Mouse (Mus musculus) forebrain, embryonic 16.5 days (tissue): Measurements from ENCODE around the gene Pigb. TPM values are rescaled to one million over a fixed set of nuclear protein-coding genes. Genes with fewer than 3 reads are reported as not detected.

Experiments
- ATAC-seq: fragments of 200-750 bp; cut with Nextera tagmentation; 2 replicates; pipeline ENCODE4 v1.8.0; 2017; ENCODE audit warnings: mild to moderate bottlenecking, moderate library complexity
- H3K27ac ChIP-seq: fragments of 300-500 bp; sonication (generic); 2 replicates; pipeline ENCODE4 v1.5.1; 2014; ENCODE audit warnings: low read length, control low read depth
- H3K27me3 ChIP-seq: fragments of 300-500 bp; sonication (generic); replicated peaks from 2 replicates; pipeline ENCODE4 v1.6.1; 2014; ENCODE audit warnings: low read length; ENCODE audit not compliant: control insufficient read depth, insufficient read depth
- H3K36me3 ChIP-seq: fragments of 300-500 bp; sonication (generic); 2 replicates; pipeline ENCODE4 v1.6.1; 2014; ENCODE audit not compliant: control insufficient read depth, insufficient read depth
- H3K4me1 ChIP-seq: fragments of 300-500 bp; sonication (generic); replicated peaks from 2 replicates; pipeline ENCODE4 v1.6.1; 2014; ENCODE audit warnings: low read length; ENCODE audit not compliant: control insufficient read depth, insufficient read depth
- H3K4me2 ChIP-seq: fragments of 300-500 bp; sonication (generic); 2 replicates; pipeline ENCODE4 v1.6.1; 2014; ENCODE audit warnings: mild to moderate bottlenecking, low read length, control low read depth
- H3K4me3 ChIP-seq: fragments of 300-500 bp; sonication (generic); replicated peaks from 2 replicates; pipeline ENCODE4 v1.5.1; 2014; ENCODE audit warnings: mild to moderate bottlenecking, low read length, control low read depth
- H3K9ac ChIP-seq: fragments of 300-500 bp; sonication (generic); replicated peaks from 2 replicates; pipeline ENCODE4 v1.6.1; 2014; ENCODE audit warnings: low read depth, low read length, control low read depth
- H3K9me3 ChIP-seq: fragments of 300-500 bp; sonication (generic); 2 replicates; pipeline ENCODE4 v1.6.1; 2016; ENCODE audit warnings: low read length; ENCODE audit not compliant: control insufficient read depth
- WGBS: fragments of 180-500 bp; shearing (Covaris S2); extraction: QIAGEN DNeasy Blood & Tissue Kit; methylation state at CpG from one replicate; pipeline ENCODE4 v1.1.7; 2014; 5-methylcytosine and 5-hydroxymethylcytosine counted together
- polyA plus RNA-seq: library from polyadenylated mRNA; unstranded; fragments of >200 nt; fragmentation: Nextera tagmentation; extraction: Ambion mirVana; gene quantifications from 2 replicates; pipeline ENCODE4 v1.2.1, GENCODE M21; 2015

Pigb gene
- polyA plus RNA-seq, 1 experiment from 2014 or later, result 14.3 TPM

DNA sequence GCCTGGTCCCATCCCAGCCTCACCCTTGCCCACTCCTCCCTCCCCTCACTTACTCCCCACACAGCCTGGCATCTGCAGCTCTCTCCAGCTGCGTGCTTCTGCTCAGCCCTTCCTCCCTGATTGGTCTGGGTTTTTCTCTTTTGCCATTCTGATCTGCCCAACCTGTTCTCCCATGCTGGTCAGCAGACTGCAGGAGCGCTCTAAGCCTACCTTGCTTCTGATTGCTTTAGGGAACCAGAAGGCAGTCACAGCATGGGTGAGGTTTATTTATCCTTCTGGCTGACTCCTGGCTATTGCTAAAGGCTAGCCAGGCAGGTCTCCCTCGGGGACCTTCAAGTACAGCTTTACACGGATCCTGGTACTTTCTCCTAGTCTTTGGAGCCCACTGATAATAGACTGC, 8.8 kb downstream of the Pigb start:
- no peaks in the 10 kb centered on the region for H3K27me3 ChIP-seq
- H3K9me3 ChIP-seq, result no peaks in the 10 kb centered on the region
- H3K36me3 ChIP-seq, result peaks cover 4% of the 10 kb centered on the region; the same call in 1 of the 2 replicates
- 76% methylated on average over 4 of the region's 4 CpGs for WGBS
- no peak overlapping the region for H3K27ac ChIP-seq
- no peak for ATAC-seq
- no peak overlapping the region for H3K4me3 ChIP-seq
- no peak overlapping the region for H3K4me2 ChIP-seq
- H3K9ac ChIP-seq, result no peak overlapping the region
- peaks cover 1% of the 10 kb centered on the region for H3K4me1 ChIP-seq

DNA sequence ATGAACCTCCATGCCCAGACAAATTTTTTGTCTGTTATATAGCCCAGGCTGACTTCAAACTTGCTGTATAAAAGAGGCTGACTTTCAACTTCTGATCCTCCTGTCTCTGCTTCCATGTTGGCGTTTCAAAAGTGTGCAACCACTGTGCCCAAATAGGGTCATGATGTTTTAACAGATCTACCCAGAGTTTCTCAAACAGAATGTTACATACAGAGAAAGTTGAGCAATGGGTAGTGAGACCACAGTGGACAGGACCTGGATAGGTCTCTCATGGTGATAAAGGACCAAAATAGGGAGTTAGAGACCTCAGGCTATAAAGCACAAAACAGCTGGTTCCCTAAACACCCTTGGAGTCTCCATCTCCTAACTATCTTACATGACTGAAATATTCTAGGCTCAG, 9.7 kb downstream of the Pigb start:
- no peak overlapping the region for H3K9ac ChIP-seq
- H3K36me3 ChIP-seq, result peaks cover 4% of the 10 kb centered on the region; the same call in 1 of the 2 replicates
- H3K4me1 ChIP-seq, result peaks cover 9% of the 10 kb centered on the region
- no peaks in the 10 kb centered on the region for H3K27me3 ChIP-seq
- ATAC-seq, result no peak
- no peak overlapping the region for H3K27ac ChIP-seq
- no peaks in the 10 kb centered on the region for H3K9me3 ChIP-seq
- 94% methylated on average over 1 of the region's 1 CpGs for WGBS
- H3K4me3 ChIP-seq, result no peak overlapping the region
- no peak overlapping the region for H3K4me2 ChIP-seq

DNA sequence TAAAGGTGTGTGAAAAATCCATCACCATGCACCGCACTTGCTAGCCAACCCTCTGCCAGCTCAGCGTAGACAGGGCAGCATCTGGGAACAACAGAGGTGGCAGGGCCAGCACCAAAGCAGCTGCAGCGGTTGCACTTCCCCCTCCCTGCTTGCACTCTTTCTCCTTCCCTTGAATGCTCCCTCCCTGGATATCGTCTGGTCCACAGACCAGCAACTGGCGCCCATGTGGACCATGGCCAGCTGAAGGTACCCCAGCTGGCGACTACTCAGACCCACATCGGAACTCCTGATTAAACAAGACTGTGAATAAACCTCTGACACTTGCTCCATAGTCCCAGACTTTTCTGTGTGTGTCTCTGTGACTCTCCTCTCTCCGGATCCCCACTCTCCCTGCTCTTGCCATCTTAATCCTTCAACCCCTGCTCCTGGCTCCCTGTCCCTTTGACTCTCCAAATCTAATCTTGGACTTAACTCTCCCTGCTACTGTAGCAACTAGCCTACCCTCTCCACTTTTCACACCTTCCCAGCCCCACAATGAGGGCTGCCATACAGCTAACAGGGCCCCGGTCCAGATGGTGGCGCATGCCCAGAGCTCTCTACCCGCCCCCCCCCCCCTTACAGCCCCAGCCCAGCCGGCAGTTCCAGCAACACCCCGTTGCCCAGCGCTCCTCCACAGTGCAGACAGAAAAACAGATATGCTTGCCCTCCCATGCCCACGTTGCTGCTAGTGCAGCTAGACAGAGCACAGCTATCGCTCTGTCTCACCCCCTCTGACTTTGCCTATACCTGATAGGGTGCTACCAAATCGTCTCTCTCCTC, 14.2 kb downstream of the Pigb start:
- ATAC-seq, result peak; percentile 93
- H3K9ac ChIP-seq, result 0 out of 2 replicates have a peak overlapping the region, but pooled peaks have one; percentile 3
- whole genome bisulfite sequencing, result 18% methylated on average over 16 of the region's 17 CpGs

DNA sequence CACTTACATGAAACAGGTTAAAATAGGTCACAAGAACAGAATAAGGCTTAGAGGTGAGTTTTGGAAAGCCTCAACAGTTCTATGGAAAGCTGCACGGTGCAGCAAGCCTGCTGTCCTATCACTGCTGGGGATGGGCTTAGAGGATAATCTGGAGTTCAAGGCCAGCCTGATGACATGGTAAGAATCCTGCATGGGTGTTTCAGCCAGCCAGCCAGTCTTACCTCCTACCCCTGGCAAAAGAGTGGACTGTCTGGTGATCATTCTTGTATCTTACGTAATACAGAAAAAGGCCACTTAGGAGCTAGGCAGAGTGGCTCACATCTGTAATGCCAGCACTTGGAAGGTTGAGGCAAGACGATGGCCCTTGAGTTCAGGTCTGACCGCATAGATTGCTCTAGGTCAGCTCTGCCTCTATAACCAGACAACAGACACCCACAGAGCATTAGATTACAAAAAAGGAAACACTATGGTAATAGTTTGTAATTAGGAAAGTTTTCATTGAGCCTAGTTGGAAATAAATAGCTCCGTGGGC, 19.5 kb downstream of the Pigb start:
- Histone ChIP-seq H3K4me3 (no peak overlapping the region), H3K27ac (no peak overlapping the region), H3K4me2 (no peak overlapping the region), H3K9ac (no peak overlapping the region), H3K4me1 (no peaks in the 10 kb centered on the region; the same call in 1 of the 2 replicates), H3K36me3 (peaks cover 20% of the 10 kb centered on the region; the same call in 1 of the 2 replicates), H3K9me3 (no peaks in the 10 kb centered on the region), H3K27me3 (no peaks in the 10 kb centered on the region)
- WGBS, result 95% methylated on average over 5 of the region's 5 CpGs
- ATAC-seq, result no peak

More for the DNA sequence above, 14.2 kb downstream of the Pigb start:
- Histone ChIP-seq H3K27me3 (no peaks in the 10 kb centered on the region), H3K4me3 (peak overlapping the region; percentile 7; the same call in 1 of the 2 replicates), H3K4me2 (peak overlapping the region; percentile 25), H3K9me3 (no peaks in the 10 kb centered on the region), H3K36me3 (peaks cover 9% of the 10 kb centered on the region), H3K4me1 (peaks cover 9% of the 10 kb centered on the region), H3K27ac (peak overlapping the region; percentile 49)

DNA sequence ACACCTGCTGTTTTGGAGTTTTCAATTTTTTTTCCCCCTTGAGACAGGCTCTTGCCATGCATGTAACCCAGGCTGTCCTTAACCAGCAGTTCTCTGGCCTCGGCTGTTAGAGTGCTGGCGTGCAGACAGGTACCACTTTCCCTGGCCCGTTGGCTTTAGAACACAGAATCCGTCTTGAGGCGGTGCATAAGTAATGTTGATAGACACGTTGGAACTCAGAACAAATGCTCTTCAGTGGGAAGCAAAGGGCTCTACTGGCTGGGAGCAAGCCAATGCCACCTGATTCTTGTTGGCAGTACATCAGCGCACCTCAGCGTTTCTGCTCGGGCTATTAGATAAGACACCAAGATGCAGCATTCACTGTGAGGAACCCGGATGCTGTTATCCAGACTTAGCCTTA, 20.3 kb downstream of the Pigb start:
- Histone ChIP-seq H3K36me3 (peaks cover 21% of the 10 kb centered on the region; the same call in 1 of the 2 replicates), H3K27me3 (no peaks in the 10 kb centered on the region), H3K4me3 (no peak overlapping the region), H3K9me3 (no peaks in the 10 kb centered on the region), H3K27ac (no peak overlapping the region), H3K4me2 (no peak overlapping the region), H3K4me1 (no peaks in the 10 kb centered on the region), H3K9ac (no peak overlapping the region)
- no peak for ATAC-seq
- 82% methylated on average over 10 of the region's 10 CpGs for WGBS

DNA sequence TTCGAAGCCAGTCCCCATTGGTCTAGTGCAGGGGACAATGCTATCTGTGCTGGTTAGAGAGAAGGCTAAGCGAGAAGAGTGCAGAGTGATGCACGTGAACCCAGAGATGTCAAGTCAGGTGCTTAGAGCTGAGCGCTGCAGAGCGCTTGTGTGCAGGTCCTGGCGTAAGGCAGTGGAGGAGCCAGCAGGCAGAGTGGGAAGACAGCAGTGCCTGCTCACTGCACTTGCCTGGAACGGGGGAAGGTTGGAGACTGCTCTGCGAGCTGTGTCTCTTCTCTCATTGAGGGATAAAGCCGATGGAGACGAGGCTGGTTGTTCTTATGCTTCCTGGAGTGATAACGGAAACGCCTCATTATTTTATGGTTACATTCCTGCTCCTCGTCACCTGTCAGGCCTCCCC, 25.5 kb downstream of the Pigb start:
- Histone ChIP-seq H3K9ac (no peak overlapping the region), H3K27ac (no peak overlapping the region), H3K27me3 (no peaks in the 10 kb centered on the region), H3K4me2 (no peak overlapping the region), H3K36me3 (peaks cover 37% of the 10 kb centered on the region), H3K9me3 (no peaks in the 10 kb centered on the region), H3K4me3 (no peak overlapping the region), H3K4me1 (no peaks in the 10 kb centered on the region)
- ATAC-seq, result no peak
- 91% methylated on average over 13 of the region's 13 CpGs for WGBS

DNA sequence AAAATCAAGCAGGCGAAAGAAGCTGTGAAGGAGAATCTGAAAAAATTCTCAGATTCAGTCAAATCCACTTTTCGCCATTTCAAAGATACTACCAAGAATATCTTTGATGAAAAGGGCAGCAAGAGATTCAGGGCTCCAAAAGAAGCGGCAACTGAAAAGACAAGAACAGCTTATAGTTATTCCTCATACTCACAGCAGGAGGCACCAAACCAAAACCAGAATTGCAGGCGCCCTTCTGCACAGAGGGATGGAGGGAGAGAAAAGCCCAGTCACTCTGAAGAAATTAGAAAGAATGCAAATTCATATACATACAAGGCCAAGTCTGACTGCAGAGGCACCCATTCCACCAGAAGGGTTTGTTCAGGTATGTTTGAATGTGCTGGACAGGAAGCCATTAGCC, 27.5 kb downstream of the Pigb start:
- Histone ChIP-seq H3K4me3 (no peak overlapping the region), H3K27ac (no peak overlapping the region), H3K9ac (no peak overlapping the region), H3K36me3 (peaks cover 37% of the 10 kb centered on the region), H3K4me2 (no peak overlapping the region), H3K9me3 (no peaks in the 10 kb centered on the region), H3K27me3 (no peaks in the 10 kb centered on the region), H3K4me1 (no peaks in the 10 kb centered on the region)
- 91% methylated on average over 4 of the region's 4 CpGs for WGBS
- ATAC-seq, result no peak

DNA sequence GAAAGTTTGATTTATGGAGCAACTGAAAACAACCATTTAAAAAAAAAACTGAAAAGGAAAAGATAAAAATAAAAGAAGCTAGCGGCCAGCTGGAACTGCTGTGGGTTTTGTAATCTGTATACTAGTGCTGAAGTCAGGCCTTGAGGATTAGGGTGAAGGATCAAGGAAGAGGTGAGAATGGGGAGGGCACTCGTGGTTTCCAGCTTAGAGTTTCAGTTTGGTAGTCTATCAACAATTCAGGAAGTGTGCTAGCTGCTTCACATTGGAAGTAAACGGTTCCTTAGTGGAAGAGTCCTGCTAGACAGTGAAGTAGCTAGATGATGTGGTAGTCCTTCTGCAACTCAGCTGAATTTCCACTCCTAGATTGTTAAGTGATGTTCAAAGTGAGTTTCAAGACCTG, 31.8 kb downstream of the Pigb start:
- Histone ChIP-seq H3K27ac (no peak overlapping the region), H3K9ac (no peak overlapping the region), H3K4me3 (no peak overlapping the region), H3K4me1 (no peaks in the 10 kb centered on the region), H3K36me3 (peaks cover 33% of the 10 kb centered on the region), H3K9me3 (no peaks in the 10 kb centered on the region), H3K27me3 (no peaks in the 10 kb centered on the region), H3K4me2 (no peak overlapping the region)
- ATAC-seq, result no peak
- 78% methylated on average over 3 of the region's 3 CpGs for WGBS

DNA sequence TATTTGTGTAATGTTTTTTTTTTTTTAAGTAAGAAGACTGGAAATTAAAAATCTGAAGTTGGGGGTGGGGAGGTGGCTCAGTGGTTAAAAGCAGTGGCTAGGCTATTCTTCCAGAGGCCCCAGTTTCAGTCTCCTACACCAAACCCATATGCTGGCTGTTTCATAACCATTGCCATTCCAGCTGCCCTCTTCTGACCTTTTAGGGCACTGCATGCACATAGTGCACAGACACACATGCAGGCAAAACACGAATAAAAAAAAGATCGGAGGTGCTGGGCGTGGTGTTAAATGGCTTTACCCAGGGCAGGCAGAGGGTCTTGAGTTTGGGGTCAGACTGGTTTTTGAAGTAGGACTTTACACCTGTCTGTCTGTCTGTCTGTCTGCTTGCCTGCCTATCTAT, 34.0 kb downstream of the Pigb start:
- Histone ChIP-seq H3K4me2 (no peak overlapping the region), H3K4me3 (no peak overlapping the region), H3K27ac (no peak overlapping the region), H3K36me3 (peaks cover 22% of the 10 kb centered on the region), H3K9ac (no peak overlapping the region), H3K27me3 (no peaks in the 10 kb centered on the region), H3K9me3 (no peaks in the 10 kb centered on the region), H3K4me1 (no peaks in the 10 kb centered on the region)
- ATAC-seq, result no peak
- 94% methylated on average over 3 of the region's 3 CpGs for WGBS
